Mouse (Mus musculus) limb, embryonic 15.5 days (tissue): ENCODE data around the gene Agrn. TPM values are rescaled to one million over a fixed set of nuclear protein-coding genes. Genes with fewer than 3 reads are reported as not detected.

Source experiments
- ATAC-seq: fragments of 200-750 bp; cut with Nextera tagmentation; 2 replicates; pipeline ENCODE4 v1.8.0; 2017; ENCODE audit warnings: low read depth, moderate TSS enrichment; ENCODE audit not compliant: insufficient number of reproducible peaks, low FRiP score, low TSS enrichment
- H3K27ac ChIP-seq: fragments of 300-500 bp; sonication (generic); 2 replicates; pipeline ENCODE4 v1.5.1; 2015; ENCODE audit warnings: moderate library complexity, mild to moderate bottlenecking, inconsistent platforms
- H3K27me3 ChIP-seq: fragments of 300-500 bp; sonication (generic); 2 replicates; pipeline ENCODE4 v1.6.1; 2015; ENCODE audit warnings: inconsistent platforms
- H3K36me3 ChIP-seq: fragments of 300-500 bp; sonication (generic); 2 replicates; pipeline ENCODE4 v1.6.1; 2015; ENCODE audit warnings: inconsistent platforms
- H3K4me1 ChIP-seq: fragments of 300-500 bp; sonication (generic); 2 replicates; pipeline ENCODE4 v1.6.1; 2015; ENCODE audit warnings: inconsistent platforms
- H3K4me2 ChIP-seq: fragments of 300-500 bp; sonication (generic); 2 replicates; pipeline ENCODE4 v1.6.1; 2015; ENCODE audit warnings: mild to moderate bottlenecking, inconsistent platforms
- H3K4me3 ChIP-seq: fragments of 300-500 bp; sonication (generic); 2 replicates; pipeline ENCODE4 v1.5.1; 2015; ENCODE audit warnings: mild to moderate bottlenecking, inconsistent platforms
- H3K9ac ChIP-seq: fragments of 300-500 bp; sonication (generic); 2 replicates; pipeline ENCODE4 v1.6.1; 2015; ENCODE audit warnings: inconsistent platforms
- H3K9me3 ChIP-seq: fragments of 300-500 bp; sonication (generic); 2 replicates; pipeline ENCODE4 v1.6.1; 2016; ENCODE audit warnings: inconsistent platforms
- WGBS: fragments of 180-500 bp; shearing (Covaris S2); methylation state at CpG from one replicate; pipeline ENCODE4 v1.1.7; 2015; 5-methylcytosine and 5-hydroxymethylcytosine counted together
- polyA plus RNA-seq: library from polyadenylated mRNA; unstranded; fragments of >200 nt; fragmentation: Nextera tagmentation; extraction: Ambion mirVana; gene quantifications from 2 replicates; pipeline ENCODE4 v1.2.1, GENCODE M21; 2015

Agrn gene
- polyA plus RNA-seq, 1 experiment from 2014 or later, result 67.1 TPM

DNA sequence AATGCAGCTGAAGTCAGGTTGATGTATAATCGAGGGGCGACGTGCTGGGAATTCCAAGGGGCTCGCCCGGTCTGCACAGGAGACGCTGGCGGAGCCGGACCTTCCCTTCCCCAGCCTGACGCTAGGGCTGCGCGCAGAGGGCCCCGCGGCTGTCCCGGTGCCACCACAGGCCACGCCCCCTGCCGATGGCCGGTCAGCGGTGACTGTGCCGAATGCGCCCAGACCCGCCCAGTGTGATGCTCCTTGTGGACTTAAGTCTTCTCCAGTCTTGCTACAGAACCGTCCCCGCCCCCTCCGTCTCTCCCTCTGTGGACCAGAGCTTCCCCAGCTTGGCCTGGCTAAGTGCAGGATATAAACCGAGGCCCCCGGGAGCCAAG, 529 bp upstream of the Agrn start:
- H3K4me3 ChIP-seq, result peak overlapping the region; percentile 96
- H3K27ac ChIP-seq, result peak overlapping the region; percentile 90
- peaks cover 3% of the 10 kb centered on the region; the same call in 1 of the 2 replicates for H3K36me3 ChIP-seq
- ATAC-seq, result peak; percentile 82
- H3K9me3 ChIP-seq, result no peaks in the 10 kb centered on the region
- peaks cover 7% of the 10 kb centered on the region; the same call in 1 of the 2 replicates for H3K27me3 ChIP-seq
- peak overlapping the region; percentile 40 for H3K9ac ChIP-seq
- H3K4me1 ChIP-seq, result peaks cover 44% of the 10 kb centered on the region
- 0% methylated on average over 26 of the region's 26 CpGs for WGBS
- H3K4me2 ChIP-seq, result peak overlapping the region; percentile 90

DNA sequence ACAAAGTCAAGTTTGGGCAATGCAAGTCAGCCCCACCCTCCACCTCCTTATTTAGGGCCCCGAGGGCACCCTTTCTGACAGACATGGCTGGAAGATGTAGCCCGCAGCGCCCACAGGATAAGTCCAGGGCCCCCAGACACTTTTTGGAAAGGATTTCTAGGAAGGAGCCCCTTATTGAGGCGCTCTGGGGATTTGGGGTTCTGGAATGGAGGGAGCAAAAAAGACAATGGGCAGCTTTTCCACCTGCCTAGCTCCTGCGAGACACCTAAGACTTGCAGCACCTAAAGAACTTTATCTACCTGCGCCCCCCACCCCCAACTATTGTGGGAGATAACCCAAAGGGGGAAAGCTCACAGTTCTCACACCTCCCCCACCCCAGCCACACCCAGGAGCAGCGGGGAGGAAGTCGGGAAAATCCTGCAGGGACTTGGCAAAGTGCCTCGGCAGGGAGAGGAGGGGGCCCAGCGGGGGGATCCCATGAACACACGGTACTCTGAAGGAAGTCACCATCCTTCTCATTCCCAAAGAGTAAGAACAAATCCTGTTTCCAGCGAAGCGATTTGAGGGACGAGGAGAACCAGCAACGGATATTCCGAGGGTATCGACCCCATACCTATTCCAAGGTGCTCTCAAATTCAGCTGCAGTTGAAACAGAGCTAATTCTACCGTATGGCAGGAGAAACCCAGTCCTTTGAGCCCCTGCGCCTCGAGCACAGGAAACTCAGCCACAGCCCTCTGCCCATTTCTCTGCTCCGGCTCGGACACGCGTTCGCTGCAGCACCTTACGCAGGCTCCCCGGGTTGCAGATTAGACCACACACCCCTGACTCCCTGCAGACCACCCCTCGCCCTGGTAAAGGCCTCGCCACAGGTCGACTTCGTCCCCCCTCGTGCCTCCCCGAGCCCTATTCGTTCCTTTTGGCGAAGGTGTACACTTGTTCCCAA, 1.1 kb downstream of the Agrn start:
- ATAC-seq, result no peak
- peaks cover 50% of the 10 kb centered on the region for H3K4me1 ChIP-seq
- no peaks in the 10 kb centered on the region for H3K9me3 ChIP-seq
- H3K4me2 ChIP-seq, result peak overlapping the region; percentile 90
- peak overlapping the region; percentile 96 for H3K4me3 ChIP-seq
- H3K36me3 ChIP-seq, result peaks cover 7% of the 10 kb centered on the region
- 2% methylated on average over 35 of the region's 35 CpGs for WGBS
- peak overlapping the region; percentile 77 for H3K27ac ChIP-seq
- no peaks in the 10 kb centered on the region for H3K27me3 ChIP-seq
- peak overlapping the region; percentile 77 for H3K9ac ChIP-seq

DNA sequence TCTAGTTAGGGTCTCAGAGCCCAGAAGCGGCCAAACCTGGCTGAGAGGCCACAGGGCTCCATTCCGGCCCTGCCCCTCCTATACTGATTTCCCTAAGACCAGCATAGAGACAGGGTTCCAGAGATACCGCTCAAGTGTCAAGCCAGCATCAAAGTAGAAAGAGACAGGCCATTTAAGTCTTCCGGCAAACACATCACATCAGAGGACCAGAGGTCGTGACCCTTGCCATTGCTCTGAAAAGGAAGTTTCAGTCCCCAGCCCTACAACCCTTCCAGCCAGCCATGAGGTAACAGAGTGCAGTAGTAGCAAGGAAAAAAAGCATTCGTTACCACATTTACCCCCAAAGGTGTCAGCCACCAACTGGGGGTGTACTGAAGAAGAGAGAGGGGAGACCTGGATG, 2.9 kb downstream of the Agrn start:
- Histone ChIP-seq H3K36me3 (peaks cover 14% of the 10 kb centered on the region), H3K27me3 (no peaks in the 10 kb centered on the region), H3K9ac (no peak overlapping the region), H3K4me2 (no peak overlapping the region), H3K4me1 (peaks cover 56% of the 10 kb centered on the region), H3K9me3 (no peaks in the 10 kb centered on the region), H3K27ac (no peak overlapping the region), H3K4me3 (no peak overlapping the region)
- WGBS, result 44% methylated on average over 6 of the region's 6 CpGs
- ATAC-seq, result no peak

DNA sequence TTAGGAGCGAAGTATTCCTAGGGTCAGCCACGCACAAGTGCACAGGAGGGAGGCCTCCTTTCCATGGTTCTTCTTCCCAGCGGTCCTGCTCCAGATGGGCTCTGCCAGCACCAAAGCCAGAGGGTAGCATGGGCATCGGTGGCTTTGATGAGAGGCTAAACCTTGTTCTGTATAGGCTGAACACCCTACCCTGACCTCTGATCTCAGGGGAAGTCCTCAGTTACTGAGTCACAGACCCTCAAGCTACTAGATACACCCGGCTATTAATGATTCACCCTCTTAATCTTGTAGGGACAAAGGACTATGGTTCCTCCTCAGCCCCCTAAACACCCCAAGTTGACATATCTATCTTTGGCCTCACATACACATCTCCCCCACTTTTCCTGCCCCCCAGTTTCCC, 3.4 kb downstream of the Agrn start:
- Histone ChIP-seq H3K27me3 (no peaks in the 10 kb centered on the region), H3K27ac (no peak overlapping the region), H3K4me1 (peaks cover 61% of the 10 kb centered on the region), H3K9ac (no peak overlapping the region), H3K4me2 (no peak overlapping the region), H3K9me3 (no peaks in the 10 kb centered on the region), H3K36me3 (peaks cover 14% of the 10 kb centered on the region), H3K4me3 (no peak overlapping the region)
- no peak for ATAC-seq
- WGBS, result 68% methylated on average over 5 of the region's 5 CpGs

DNA sequence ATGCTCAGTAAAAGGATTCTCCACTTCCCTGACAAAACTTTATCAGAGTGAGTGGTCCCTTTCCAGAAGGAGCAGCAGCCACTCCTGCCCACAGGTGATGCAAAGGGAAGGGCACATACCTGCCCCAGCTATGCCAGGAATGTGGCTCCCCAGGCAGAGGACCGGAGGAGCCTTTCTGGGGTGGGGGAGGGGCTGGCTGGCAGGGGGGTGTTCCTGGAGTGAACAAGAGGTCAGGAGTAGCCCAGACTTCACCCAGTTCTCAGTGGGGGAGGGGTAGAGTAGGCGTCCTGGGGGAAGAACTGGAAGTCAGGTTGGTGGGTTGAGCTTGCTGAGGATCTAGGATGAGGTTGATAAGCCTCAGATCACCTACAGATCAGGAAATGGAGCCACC, 4.1 kb downstream of the Agrn start:
- peaks cover 68% of the 10 kb centered on the region for H3K4me1 ChIP-seq
- H3K4me2 ChIP-seq, result no peak overlapping the region; the same call in 1 of the 2 replicates
- H3K9ac ChIP-seq, result no peak overlapping the region

DNA sequence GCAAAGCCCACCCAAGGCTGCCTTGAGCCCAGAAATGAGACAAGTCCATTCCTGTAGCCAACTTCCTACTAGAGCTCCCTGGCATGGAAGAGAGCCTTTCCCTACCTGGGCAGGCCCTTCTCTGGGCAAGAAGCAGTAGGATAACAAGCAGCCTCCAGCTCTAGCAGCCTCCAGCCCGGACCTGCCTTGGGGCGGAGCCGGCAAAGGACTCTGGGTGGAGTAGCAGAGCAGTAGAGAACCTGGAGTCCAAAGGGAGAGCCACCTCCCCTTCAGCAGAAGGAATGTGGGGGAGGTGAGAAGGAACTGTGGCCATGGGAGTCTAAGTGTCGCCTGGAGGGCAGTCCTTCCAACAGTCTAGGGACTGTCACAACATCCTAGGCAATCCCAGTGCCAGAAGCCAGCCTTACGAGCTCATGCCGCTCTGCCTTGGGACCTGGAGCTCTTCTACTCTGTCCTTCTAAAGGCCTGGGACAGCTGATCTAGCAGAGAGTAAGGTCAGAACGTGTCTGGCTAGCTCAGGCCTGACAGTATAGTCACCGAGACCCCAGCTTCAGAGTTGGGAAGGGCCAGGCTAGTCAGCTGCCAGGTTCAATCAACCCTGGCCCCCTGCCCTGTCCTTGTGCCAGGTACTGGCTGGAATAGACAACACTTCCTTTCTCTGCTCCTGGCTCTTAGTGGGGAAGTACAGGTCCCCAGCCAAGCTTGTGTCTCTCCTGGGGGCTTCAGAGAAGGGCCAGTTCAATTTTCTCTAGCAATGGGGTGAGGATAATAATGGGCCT, 4.7 kb downstream of the Agrn start:
- H3K9ac ChIP-seq, result no peak overlapping the region
- peaks cover 14% of the 10 kb centered on the region for H3K36me3 ChIP-seq
- no peaks in the 10 kb centered on the region for H3K9me3 ChIP-seq
- H3K4me2 ChIP-seq, result no peak overlapping the region; the same call in 1 of the 2 replicates
- peaks cover 73% of the 10 kb centered on the region for H3K4me1 ChIP-seq
- peak overlapping the region; percentile 66 for H3K27ac ChIP-seq
- no peak for ATAC-seq
- no peak overlapping the region for H3K4me3 ChIP-seq
- no peaks in the 10 kb centered on the region for H3K27me3 ChIP-seq
- 35% methylated on average over 8 of the region's 8 CpGs for WGBS

More for the DNA sequence above, 4.1 kb downstream of the Agrn start:
- H3K9me3 ChIP-seq, result no peaks in the 10 kb centered on the region
- ATAC-seq, result no peak
- no peaks in the 10 kb centered on the region for H3K27me3 ChIP-seq
- peaks cover 14% of the 10 kb centered on the region for H3K36me3 ChIP-seq
- peak overlapping the region; percentile 66; the same call in 1 of the 2 replicates for H3K27ac ChIP-seq
- WGBS, result 9% methylated on average over 2 of the region's 2 CpGs
- no peak overlapping the region for H3K4me3 ChIP-seq

DNA sequence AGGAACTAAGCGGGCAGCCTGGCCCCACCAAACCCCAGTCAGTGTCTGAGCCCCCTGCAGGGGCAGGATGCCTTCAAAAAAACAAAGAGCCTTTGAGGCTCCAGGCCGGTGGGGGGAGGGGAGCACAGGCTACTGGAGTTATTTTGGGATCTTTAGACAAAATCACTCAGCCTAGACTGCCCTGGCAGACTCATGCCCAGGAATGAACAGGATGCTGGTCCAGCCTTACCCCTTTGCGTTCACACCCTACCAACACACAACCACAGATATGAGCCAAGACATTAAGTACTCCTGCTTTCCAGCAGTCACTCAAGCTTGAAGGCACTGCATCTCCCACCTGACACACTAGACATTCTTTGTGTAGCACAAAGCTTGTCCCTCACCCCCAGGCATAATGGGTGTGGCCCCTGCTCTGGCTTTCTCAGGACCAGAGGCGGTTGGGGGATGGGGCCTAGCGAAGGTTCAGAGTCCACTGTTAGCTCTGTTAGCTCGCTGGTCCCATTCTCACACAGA, 8.4 kb downstream of the Agrn start:
- ATAC-seq, result no peak
- H3K9ac ChIP-seq, result no peak overlapping the region

DNA sequence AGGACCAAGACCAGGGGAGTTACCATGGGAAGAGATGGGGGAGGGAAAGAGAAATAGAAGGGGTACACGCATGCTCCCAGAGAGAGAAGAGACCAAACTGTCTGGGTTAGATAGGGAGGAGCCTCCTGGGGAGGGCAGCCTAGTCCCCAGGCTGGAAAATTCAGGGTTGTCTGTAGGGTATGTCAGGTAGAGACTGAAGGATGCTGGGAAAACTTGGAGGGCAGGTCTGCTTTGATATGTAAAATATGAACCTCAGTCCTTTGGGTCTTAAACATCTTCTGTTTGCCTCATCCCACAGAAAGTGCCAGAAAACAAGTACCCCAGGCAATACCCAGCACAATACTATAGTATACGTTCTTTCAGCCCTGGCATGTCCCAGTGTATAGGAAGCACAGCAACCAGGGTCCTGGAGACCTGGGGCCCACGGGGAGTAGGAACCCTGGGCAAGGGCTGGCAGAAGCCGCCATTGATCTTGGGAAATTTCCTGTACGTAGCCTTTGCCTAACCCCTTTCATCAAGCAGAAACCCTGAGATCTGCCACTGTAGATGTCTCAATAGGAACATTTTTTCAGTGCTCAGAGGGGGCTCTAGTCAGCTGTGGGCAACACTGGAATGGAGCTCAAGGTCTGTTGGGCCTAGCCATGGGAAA, 9.0 kb downstream of the Agrn start:
- Histone ChIP-seq H3K27me3 (no peaks in the 10 kb centered on the region), H3K4me3 (no peak overlapping the region), H3K9ac (no peak overlapping the region), H3K4me1 (peaks cover 67% of the 10 kb centered on the region), H3K36me3 (peaks cover 23% of the 10 kb centered on the region), H3K27ac (no peak overlapping the region), H3K9me3 (no peaks in the 10 kb centered on the region), H3K4me2 (no peak overlapping the region)
- WGBS, result 60% methylated on average over 5 of the region's 5 CpGs
- ATAC-seq, result no peak

More for the DNA sequence above, 8.4 kb downstream of the Agrn start:
- Histone ChIP-seq H3K4me3 (no peak overlapping the region), H3K4me1 (peaks cover 73% of the 10 kb centered on the region), H3K27me3 (no peaks in the 10 kb centered on the region), H3K4me2 (no peak overlapping the region), H3K36me3 (peaks cover 23% of the 10 kb centered on the region), H3K9me3 (no peaks in the 10 kb centered on the region), H3K27ac (peak overlapping the region; percentile 33; the same call in 1 of the 2 replicates)
- WGBS, result 29% methylated on average over 6 of the region's 6 CpGs

DNA sequence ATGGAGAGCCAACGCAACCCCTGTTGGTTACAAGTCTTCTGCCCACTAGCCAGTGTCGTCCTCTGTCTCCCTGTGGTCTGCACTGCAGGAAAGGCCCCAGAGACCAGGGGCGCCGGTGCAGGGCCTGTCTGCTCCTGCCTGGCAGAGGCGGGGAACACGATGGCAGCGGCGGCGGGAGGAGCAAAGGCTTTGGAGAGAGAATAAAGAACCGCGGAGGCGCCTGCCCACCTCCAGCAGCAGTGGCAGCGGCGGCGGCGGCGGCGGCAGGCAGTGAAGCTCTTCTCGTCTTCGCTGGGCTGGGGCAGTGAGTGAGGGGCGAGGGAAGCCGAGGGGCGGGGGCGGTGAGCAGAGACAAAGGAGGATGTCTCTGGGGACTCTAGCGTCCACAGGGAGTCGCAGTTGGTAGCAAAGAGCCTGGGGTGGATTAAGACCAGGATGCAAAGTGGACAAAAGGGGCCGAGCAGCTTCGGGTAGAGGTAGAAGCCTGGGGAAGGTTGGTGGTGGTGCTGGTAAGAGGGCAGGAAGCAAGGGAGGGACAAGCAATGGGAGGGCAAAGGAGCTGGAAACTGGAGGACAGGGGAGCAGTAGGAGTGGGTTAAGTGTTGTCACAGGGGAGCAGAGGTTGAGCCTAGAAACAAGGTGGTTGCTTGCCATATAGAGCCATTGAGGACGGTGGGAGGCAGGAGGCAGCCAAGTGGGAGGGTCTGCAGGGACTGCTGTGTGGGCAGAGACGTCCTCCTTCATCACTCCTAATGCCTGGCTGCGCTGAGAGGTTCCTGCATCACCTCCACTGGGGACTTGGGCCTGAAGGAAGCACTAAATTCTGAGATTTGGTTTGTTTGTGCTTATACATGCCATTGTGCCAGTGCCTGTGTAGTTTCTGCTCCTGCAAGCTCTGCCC, 11.1 kb downstream of the Agrn start:
- Histone ChIP-seq H3K9ac (0 out of 2 replicates have a peak overlapping the region, but pooled peaks have one; percentile 17), H3K9me3 (no peaks in the 10 kb centered on the region), H3K4me2 (peak overlapping the region; percentile 43), H3K27ac (no peak overlapping the region), H3K4me1 (peaks cover 50% of the 10 kb centered on the region), H3K36me3 (peaks cover 34% of the 10 kb centered on the region), H3K4me3 (peak overlapping the region; percentile 29), H3K27me3 (no peaks in the 10 kb centered on the region)
- WGBS, result 18% methylated on average over 31 of the region's 31 CpGs
- ATAC-seq, result no peak

DNA sequence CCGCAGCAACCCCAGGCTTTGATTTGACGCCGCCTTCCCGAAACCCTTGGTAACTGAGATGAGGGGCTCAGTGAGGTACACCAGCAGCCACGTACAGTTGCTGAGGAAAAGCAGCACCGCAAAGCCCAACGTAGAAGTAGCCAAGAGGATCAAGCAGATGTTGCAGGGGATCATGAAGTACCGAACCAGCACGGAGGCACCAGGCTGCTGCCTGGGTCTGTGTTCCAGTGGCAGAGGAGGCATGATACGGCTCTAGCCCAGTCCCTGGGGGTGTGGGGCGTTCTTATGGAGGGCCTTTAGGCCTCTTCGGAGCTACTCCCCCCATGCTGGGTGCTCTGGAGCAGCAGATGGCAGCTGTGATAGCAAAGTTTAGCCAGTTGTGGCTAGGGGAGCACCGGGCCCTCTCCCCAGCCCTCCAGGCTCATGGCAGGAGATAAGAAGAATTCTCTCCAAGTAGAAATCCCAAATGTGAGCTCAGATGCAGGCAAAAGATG, 11.8 kb downstream of the Agrn start:
- ATAC-seq, result no peak
- H3K9me3 ChIP-seq, result no peaks in the 10 kb centered on the region
- WGBS, result 83% methylated on average over 13 of the region's 13 CpGs
- no peak overlapping the region for H3K27ac ChIP-seq
- no peak overlapping the region for H3K9ac ChIP-seq
- peaks cover 28% of the 10 kb centered on the region; the same call in 1 of the 2 replicates for H3K36me3 ChIP-seq
- peaks cover 48% of the 10 kb centered on the region for H3K4me1 ChIP-seq
- peak overlapping the region; percentile 29; the same call in 1 of the 2 replicates for H3K4me3 ChIP-seq
- no peaks in the 10 kb centered on the region for H3K27me3 ChIP-seq
- H3K4me2 ChIP-seq, result peak overlapping the region; percentile 43
